Mouse (Mus musculus): ENCODE results near the gene Ddx54. TPM values are rescaled to one million over a fixed set of nuclear protein-coding genes. Genes with fewer than 3 reads are reported as not detected.

The Ddx54 gene
- polyA plus RNA-seq, 1 experiment, result 31.2 TPM

DNA sequence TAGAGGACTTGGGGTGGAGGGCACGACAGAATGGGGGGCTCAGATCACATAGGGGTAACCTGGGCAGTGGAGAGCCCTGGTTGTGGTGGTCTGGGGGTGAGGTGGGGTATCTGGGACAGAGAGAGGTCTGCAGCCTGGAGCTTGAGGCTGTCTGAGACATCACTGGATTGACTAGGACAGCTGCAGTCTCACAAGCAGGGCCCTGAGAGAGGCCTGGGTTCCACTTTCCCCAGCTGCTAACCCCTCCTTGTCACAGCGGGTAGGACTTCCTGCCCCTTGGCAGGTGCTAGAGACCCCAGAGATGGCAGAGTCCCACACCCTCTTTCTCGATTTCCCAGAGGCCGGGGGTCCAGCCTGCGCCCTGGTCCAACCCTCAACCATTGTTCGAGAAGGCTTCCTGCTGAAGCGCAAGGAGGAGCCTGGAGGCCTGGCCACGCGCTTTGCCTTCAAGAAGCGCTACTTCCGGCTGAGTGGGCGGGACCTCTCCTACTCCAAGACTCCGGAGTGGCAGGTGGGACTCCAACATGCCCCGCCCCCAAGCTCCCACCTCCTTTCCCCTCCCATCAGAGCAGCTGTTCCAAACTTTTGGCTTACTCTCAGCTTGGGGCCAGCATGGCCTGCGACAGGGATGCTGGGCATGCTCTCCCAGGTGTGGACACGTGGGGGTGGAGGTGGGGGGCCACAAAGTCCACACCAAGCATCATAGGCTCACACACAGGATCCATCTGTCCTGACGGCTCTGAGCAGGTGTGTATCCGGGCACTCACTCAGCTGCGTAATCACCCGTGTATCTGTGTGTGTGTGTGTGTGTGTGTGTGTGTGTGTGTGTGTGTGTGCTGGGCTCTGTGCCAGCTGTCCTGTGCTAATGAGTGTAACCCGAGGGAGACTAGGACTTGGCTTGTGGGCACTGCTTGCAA is 61.9 kb downstream of the Ddx54 start:
- DNase-seq (ENCODE audit: extremely low spot score in 1 of 2, low spot score in 1 of 2), result no peak

DNA sequence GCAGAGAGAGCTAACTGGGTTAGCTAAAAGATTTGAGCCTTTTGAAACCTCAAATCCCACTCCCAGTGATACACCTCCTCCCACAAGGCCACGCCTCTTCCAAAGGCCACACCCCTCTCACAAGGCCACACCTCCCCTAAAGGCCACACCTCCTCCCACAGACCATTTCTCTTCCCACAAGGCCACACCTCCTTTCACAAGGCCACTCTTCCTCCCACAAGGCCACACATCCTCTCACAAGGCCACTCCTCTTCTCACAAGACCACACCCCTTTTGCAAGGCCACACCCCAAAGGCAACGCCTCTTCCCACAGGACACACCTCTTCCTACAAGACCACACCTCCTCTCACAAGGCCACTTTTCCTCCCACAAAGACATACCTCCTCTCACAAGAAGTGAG is 65.0 kb downstream of the Ddx54 start:
- DNase-seq (ENCODE audit: extremely low spot score in 1 of 2, low spot score in 1 of 2), result no peak

Other genes with a start within 250 kb of the Ddx54 start
- 0.23 and 0.40 TPM in 2 replicates for gene Lhx5, start 181.0 kb upstream of the Ddx54 start, polyA plus RNA-seq (2012; rRNA removed)
- gene Sdsl, start 139.9 kb upstream of the Ddx54 start, polyA plus RNA-seq (2012; rRNA removed), result 6.9 and 7.1 TPM in 2 replicates
- 0.40 TPM in 1 of 2 replicates, not detected in the other for gene Sds, start 136.2 kb upstream of the Ddx54 start, polyA plus RNA-seq (2012; rRNA removed)
- 38.8 and 42.7 TPM in 2 replicates for gene Plbd2, start 109.1 kb upstream of the Ddx54 start, polyA plus RNA-seq (2012; rRNA removed)
- gene Slc8b1, start 101.6 kb upstream of the Ddx54 start, polyA plus RNA-seq (2012; rRNA removed), result 5.9 and 6.4 TPM in 2 replicates
- 37.9 and 39.9 TPM in 2 replicates for gene Tpcn1, start 24.1 kb upstream of the Ddx54 start, polyA plus RNA-seq (2012; rRNA removed)
- gene Iqcd, start 23.7 kb upstream of the Ddx54 start, polyA plus RNA-seq (2012; rRNA removed), result 1.9 and 2.1 TPM in 2 replicates
- gene Rita1, start 150 bp upstream of the Ddx54 start, polyA plus RNA-seq (2012; rRNA removed), result 34.8 and 36.4 TPM in 2 replicates
- gene Cfap73, start 21.5 kb downstream of the Ddx54 start, polyA plus RNA-seq (2012; rRNA removed), result 0.10 TPM in 1 of 2 replicates, not detected in the other
- gene Rasal1, start 36.1 kb downstream of the Ddx54 start, polyA plus RNA-seq (2012; rRNA removed), result 63.8 and 71.7 TPM in 2 replicates
- gene Dtx1, start 99.2 kb downstream of the Ddx54 start, polyA plus RNA-seq (2012; rRNA removed), result 93.3 and 99.3 TPM in 2 replicates
- 0.86 and 0.96 TPM in 2 replicates for gene Oas2, start 137.1 kb downstream of the Ddx54 start, polyA plus RNA-seq (2012; rRNA removed)
- 0.08 and 0.10 TPM in 2 replicates for gene Oas3, start 164.9 kb downstream of the Ddx54 start, polyA plus RNA-seq (2012; rRNA removed)
- gene Oas1e, start 182.8 kb downstream of the Ddx54 start, polyA plus RNA-seq (2012; rRNA removed), result not detected in 2 replicates
- gene Oas1c, start 199.8 kb downstream of the Ddx54 start, polyA plus RNA-seq (2012; rRNA removed), result 1.2 and 1.6 TPM in 2 replicates
- not detected in 2 replicates for gene Oas1f, start 234.6 kb downstream of the Ddx54 start, polyA plus RNA-seq (2012; rRNA removed)
- gene Oas1h, start 248.7 kb downstream of the Ddx54 start, polyA plus RNA-seq (2012; rRNA removed), result not detected in 2 replicates

Data from frontal cortex, adult 2 months (tissue).